Mouse (Mus musculus) liver, embryonic 16.5 days (tissue): ENCODE measurements around the gene Gm8108. TPM values are rescaled to one million over a fixed set of nuclear protein-coding genes. Genes with fewer than 3 reads are reported as not detected.
"Not testable (repeated sequence)": the region's sequence is repeated elsewhere in the genome, so short reads cannot be mapped to it uniquely, and the experiment has no call there.

Source experiments
- ATAC-seq: fragments of 200-750 bp; cut with Nextera tagmentation; 2 replicates; pipeline ENCODE4 v1.8.0; 2017; ENCODE audit warnings: low read depth, mild to moderate bottlenecking, moderate number of reproducible peaks, moderate library complexity
- H3K27ac ChIP-seq: fragments of 300-500 bp; sonication (generic); 2 replicates; pipeline ENCODE4 v1.5.1; 2014; ENCODE audit warnings: mild to moderate bottlenecking, low read length
- H3K27me3 ChIP-seq: fragments of 300-500 bp; sonication (generic); 2 replicates; pipeline ENCODE4 v1.6.1; 2014; ENCODE audit warnings: low read depth, low read length, mixed read lengths; ENCODE audit not compliant: control insufficient read depth, insufficient read depth
- H3K36me3 ChIP-seq: fragments of 300-500 bp; sonication (generic); 2 replicates; pipeline ENCODE4 v1.6.1; 2014; ENCODE audit warnings: mild to moderate bottlenecking; ENCODE audit not compliant: control insufficient read depth, insufficient read depth
- H3K4me1 ChIP-seq: fragments of 300-500 bp; sonication (generic); 2 replicates; pipeline ENCODE4 v1.6.1; 2014; ENCODE audit warnings: low read depth, low read length, mixed read lengths; ENCODE audit not compliant: control insufficient read depth
- H3K4me2 ChIP-seq: fragments of 300-500 bp; sonication (generic); 2 replicates; pipeline ENCODE4 v1.6.1; 2014; ENCODE audit warnings: low read depth, low read length, mixed read lengths
- H3K4me3 ChIP-seq: fragments of 300-500 bp; sonication (generic); 2 replicates; pipeline ENCODE4 v1.5.1; 2014; ENCODE audit warnings: low read depth, mild to moderate bottlenecking, low read length
- H3K9ac ChIP-seq: fragments of 300-500 bp; sonication (generic); 2 replicates; pipeline ENCODE4 v1.6.1; 2014; ENCODE audit warnings: low read depth, low read length
- H3K9me3 ChIP-seq: fragments of 300-500 bp; sonication (generic); replicated peaks from 2 replicates; pipeline ENCODE4 v1.6.1; 2016; ENCODE audit warnings: low read length; ENCODE audit not compliant: control insufficient read depth
- WGBS: fragments of 180-500 bp; shearing (Covaris S2); extraction: QIAGEN DNeasy Blood & Tissue Kit; methylation state at CpG from one replicate; pipeline ENCODE4 v1.1.7; 2014; ENCODE audit not compliant: insufficient replicate concordance; 5-methylcytosine and 5-hydroxymethylcytosine counted together
- polyA plus RNA-seq: library from polyadenylated mRNA; unstranded; fragments of >200 nt; fragmentation: Nextera tagmentation; extraction: Ambion mirVana; gene quantifications from 2 replicates; pipeline ENCODE4 v1.2.1, GENCODE M21; 2015

The Gm8108 gene
- 0.06 TPM in 1 of 2 replicates, not detected in the other for polyA plus RNA-seq

DNA sequence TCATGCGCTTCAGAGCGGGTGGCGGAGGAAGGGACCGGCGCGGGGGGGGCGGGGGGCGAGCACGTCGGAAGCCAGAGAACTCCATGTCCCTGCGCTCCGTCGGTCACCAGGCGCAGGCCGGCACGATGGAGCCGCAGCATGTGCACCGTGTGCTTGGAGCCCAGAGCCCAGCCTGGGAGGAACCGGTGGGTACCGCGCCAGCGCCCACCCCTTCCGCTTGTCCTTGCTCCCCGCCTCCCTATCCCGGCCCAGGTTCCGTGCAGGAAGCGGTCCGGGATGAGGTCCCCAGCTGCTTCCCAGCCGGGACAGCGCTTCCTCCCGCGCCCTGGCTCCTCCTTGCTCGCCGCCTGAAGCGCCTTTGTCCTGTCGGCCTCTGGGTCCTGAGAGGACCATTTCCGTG, at the start of gene Gm8108:
Gm8108 (plus strand) TSS at position 101 of the 400 bp plus-strand sequence.
- H3K4me3 ChIP-seq, H3K4me1 ChIP-seq, H3K27ac ChIP-seq, H3K36me3 ChIP-seq, H3K9ac ChIP-seq, H3K9me3 ChIP-seq, ATAC-seq, H3K27me3 ChIP-seq, H3K4me2 ChIP-seq: not testable (repeated sequence)
- WGBS: 4% methylated on average over 17 of the region's 37 CpGs

DNA sequence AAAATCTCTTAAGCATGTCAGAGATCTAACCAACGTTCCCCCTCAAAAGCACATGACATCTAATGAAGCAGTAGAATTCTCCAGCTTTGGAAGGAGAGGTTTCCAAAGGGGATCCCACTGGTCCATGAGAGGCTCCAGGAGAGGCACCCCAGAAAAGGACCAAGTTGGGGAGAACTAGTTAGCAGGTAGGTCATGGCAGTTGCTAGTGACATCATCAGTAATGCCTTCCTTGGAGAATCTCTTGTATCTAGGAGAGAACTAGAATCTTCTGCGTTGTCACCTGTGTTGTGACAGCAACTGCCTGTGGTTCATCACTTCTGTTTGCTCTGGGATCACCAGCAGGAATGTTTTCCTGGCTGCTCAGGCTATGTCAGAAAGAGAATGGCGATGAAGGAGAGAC, 26.5 kb upstream of the Gm8108 start, which contains the start of gene Gm3115:
Gm3115 (plus strand) TSS at position 301 of the 400 bp plus-strand sequence.
- 31% methylated on average over 3 of the region's 3 CpGs for WGBS
- H3K9me3 ChIP-seq, H3K4me2 ChIP-seq, H3K9ac ChIP-seq, ATAC-seq, H3K27ac ChIP-seq, H3K4me1 ChIP-seq, H3K4me3 ChIP-seq, H3K27me3 ChIP-seq, H3K36me3 ChIP-seq: not testable (repeated sequence)

DNA sequence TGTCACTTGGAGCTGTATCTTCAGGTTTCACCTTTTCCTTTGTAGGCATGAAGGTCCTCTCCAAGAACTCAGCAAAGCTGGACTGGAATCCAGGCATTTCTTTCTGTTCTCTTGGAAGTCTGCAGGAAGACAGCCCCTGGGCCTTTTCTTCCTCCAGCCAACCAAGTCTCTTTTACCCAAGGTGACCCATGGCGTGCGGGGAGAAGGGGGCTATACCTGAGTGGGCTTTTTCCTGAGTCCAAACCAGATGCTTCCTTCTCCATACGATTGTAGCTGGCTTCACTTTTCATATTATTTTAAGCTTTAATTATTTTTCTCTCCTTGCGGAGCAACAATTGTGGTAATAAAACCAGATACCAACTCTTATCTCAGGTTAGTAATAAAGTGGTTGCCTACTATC, 31.3 kb downstream of the Gm8108 start:
- not testable (repeated sequence) for ATAC-seq
- WGBS: 79% methylated on average over 3 of the region's 4 CpGs

DNA sequence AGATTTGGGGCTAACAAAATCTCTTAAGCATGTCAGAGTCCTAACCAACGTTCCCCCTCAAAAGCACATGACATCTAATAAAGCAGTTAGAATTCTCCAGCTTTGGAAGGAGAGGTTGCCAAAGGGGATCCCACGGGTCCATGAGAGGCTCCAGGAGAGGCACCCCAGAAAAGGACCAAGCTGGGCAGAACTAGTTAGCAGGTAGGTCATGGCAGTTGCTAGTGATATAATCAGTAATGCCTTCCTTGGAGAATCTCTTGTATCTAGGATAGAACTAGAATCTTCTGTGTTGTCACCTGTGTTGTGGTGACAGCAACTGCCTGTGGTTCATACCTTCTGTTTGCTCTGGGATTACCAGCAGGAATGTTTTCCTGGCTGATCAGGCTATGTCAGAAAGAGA, 54.4 kb downstream of the Gm8108 start, which contains the start of gene Gm3127:
Gm3127 (plus strand) TSS at position 301 of the 400 bp plus-strand sequence.
- not testable (repeated sequence) for H3K27ac ChIP-seq, H3K4me3 ChIP-seq, H3K4me1 ChIP-seq, H3K4me2 ChIP-seq, H3K27me3 ChIP-seq, ATAC-seq, H3K36me3 ChIP-seq, H3K9ac ChIP-seq, H3K9me3 ChIP-seq
- no CpG with 5 or more reads among the region's 2 CpGs for WGBS

More for the DNA sequence above, 31.3 kb downstream of the Gm8108 start:
- H3K4me3 ChIP-seq, H3K36me3 ChIP-seq, H3K4me2 ChIP-seq, H3K9me3 ChIP-seq, H3K9ac ChIP-seq, H3K27ac ChIP-seq, H3K27me3 ChIP-seq, H3K4me1 ChIP-seq: not testable (repeated sequence)

DNA sequence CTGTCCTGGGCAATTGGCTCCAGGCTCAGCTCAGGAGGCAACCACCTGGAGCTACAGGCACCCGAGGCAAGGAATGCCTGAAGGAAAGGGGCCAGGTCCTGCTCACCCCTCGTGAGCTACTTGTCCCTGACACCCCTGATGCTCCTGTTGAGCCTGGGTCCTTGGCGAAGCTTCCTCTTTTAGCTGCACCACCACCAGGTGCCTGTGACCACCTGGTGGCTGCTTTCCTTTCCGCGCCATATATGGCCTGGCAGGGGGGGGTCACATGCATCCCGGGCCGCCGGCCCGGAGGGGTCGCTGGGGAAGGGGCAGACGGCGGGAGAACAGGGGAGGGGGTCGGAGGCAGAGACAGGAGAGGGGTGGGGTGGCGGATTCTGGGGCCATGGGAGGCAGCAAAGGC, 71.7 kb downstream of the Gm8108 start:
- not testable (repeated sequence) for ATAC-seq, H3K4me3 ChIP-seq
- WGBS: 8% methylated on average over 13 of the region's 14 CpGs

More for the DNA sequence above, 71.7 kb downstream of the Gm8108 start:
- not testable (repeated sequence) for H3K4me2 ChIP-seq, H3K9me3 ChIP-seq, H3K4me1 ChIP-seq, H3K9ac ChIP-seq, H3K27me3 ChIP-seq, H3K27ac ChIP-seq, H3K36me3 ChIP-seq

Other genes starting within 250 kb of the Gm8108 start
- gene Gm2916, start 226.4 kb upstream of the Gm8108 start, polyA plus RNA-seq: not detected in 2 replicates
- not detected in 2 replicates for gene Gm3029, start 178.8 kb upstream of the Gm8108 start, polyA plus RNA-seq
- not detected in 2 replicates for gene Gm3095, start 147.0 kb upstream of the Gm8108 start, polyA plus RNA-seq
- gene Gm3099, start 112.1 kb upstream of the Gm8108 start, polyA plus RNA-seq: not detected in 2 replicates
- gene Gm5796, start 86.6 kb upstream of the Gm8108 start, polyA plus RNA-seq: not detected in 2 replicates
- not detected in 2 replicates for gene Gm3115, start 26.4 kb upstream of the Gm8108 start, polyA plus RNA-seq
- gene Gm3127, start 54.5 kb downstream of the Gm8108 start, polyA plus RNA-seq: not detected in 2 replicates
- gene Gm2974, start 72.0 kb downstream of the Gm8108 start, polyA plus RNA-seq: not detected in 2 replicates
- not detected in 2 replicates for gene Gm3138, start 139.1 kb downstream of the Gm8108 start, polyA plus RNA-seq
- gene Gm3149, start 206.8 kb downstream of the Gm8108 start, polyA plus RNA-seq: not detected in 2 replicates
- gene 2610042L04Rik, start 224.2 kb downstream of the Gm8108 start, polyA plus RNA-seq: not detected in 2 replicates